Mouse (Mus musculus) right cerebral cortex, adult 18-20 months (tissue): Measurements from ENCODE around the gene Terf2ip.

Experiments used
- DNase-seq: peaks from one replicate; pipeline ENCODE4 v3.0.0; 2022; ENCODE audit warnings: mixed read lengths

Terf2ip gene

DNA sequence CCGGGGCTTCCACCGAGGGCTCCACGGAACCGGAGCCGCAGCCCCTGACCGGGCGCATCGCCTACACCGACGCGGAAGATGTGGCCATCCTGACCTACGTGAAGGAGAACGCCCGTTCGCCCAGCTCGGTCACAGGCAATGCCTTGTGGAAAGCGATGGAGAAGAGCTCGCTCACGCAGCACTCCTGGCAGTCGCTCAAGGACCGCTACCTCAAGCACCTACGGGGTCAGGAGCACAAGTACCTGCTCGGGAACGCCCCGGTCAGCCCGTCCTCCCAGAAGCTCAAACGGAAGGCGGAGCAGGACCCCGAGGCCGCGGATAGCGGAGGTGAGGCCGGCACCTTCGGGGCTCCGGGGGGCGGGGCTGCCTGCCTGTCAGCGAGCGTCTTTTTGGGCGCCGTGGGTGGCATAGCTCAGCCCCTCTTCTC, 631 bp downstream of the Terf2ip start:
- DNase-seq = peak; percentile 46

DNA sequence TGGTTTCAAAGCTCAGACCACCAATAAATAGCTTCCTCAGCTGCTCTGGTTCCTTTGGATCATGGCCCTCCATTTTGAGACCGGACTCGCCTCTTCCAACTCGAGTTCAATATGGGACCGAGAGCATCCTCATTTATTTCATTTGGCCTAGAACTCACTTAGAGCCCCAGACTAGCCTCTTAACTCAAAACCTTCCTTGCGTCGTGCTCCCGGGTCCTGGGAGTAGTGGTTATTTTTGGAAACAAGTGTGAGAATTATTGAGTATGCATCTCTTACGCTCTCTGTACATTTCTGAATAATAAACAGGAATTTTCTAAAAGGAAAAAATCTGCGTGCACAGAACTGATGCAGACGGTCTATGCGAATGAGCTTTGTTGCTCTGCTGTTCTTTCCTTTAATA, 3.7 kb downstream of the Terf2ip start, which contains the start of gene Gm6793:
Gene Gm6793 (minus strand): TSS at position 101 of the 400 bp plus-strand sequence.
- DNase-seq = no peak

DNA sequence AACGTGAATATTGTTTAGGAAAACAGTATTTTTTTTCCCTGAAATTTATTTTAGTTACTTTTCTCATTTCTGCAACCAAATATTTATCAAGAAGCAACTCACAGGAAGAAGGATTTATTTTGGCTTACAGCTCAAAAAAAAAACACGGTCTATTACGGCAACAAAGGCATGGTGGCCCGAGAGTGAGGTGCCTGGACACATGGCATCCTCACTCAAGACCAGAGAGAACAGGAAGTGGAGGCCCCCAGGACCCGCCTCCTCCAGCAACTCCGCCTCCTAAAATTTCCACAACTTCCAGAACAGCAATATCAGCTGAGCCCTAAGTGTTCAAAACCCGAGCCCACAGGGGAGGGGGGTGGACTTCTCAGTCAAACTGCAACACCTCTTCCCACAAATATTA, 18.3 kb downstream of the Terf2ip start:
- no peak for DNase-seq

DNA sequence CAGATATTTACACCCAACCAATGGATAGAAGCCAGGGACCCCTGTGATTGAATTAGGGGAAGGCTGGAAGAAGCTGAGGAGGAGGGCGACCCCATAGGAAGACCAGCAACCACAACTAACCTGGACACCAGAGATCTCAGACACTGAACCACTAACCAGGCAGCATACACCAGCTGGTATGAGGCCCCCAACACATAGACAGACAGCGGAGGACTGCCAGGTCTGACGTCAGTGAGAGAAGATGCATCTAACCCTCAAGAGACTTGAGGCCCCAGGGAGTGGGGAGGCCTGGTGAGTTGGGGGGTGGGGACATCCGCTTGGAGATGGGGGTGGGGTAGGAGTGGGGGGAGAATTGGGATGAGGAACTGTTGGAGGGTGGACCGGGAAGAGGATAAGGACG, 19.5 kb downstream of the Terf2ip start:
- no peak for DNase-seq

DNA sequence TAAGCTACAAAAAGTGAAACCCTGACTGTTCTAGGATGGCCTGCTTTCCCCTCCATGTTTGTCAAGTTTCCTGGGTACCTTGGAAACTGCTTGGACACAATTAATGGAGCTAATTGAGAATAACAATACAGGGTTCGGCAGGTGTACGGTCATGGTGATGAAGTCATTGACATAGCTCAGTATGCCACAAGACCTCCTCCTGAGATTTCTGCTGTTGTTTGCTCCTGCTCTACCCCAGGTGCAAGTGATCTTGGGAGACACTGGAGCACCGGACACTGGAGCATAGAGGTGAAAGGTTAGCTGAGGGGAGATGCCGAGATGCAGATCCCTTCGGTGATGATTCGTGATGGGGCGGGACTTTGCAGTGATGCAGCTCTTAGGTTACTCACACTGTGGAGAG, 21.9 kb downstream of the Terf2ip start:
- DNase-seq = no peak

DNA sequence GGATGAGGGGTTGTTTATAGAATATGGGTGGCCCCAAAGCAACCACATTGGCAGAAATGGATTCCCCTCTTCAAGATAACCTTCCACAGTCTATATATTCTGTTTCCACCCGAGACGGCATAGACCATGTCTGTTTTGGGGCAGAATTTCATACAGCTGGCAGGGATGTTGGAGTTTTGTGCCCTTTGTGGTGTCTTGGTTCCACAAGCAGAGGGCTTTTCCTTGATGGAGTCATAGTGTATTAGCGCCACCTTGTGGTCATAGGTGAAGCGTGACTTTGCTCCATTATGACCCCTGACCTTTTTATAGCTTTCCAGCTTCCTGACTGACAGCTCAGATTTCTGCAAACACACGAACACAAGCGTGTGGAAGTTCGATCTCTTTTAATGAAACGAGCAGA, 23.4 kb downstream of the Terf2ip start:
- DNase-seq = no peak

DNA sequence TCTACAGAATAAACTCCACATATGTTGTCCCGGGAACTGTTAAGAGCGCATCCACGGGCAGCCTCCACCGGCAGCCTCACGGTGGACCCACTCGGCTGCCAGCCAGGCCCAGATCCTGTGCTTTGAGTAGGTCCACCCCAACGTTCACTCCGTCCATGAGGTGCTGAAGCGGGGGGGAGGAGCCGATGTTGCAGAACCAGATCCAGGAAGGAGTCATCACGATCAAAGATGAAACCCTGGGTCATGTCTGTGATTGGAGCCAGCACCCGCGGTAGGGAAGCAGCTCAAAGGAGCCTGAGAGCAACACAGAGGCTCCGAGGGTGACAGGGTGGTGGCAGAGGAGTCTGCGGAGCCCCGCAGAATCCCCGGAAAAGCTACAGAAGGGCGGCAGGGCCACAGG, 26.3 kb downstream of the Terf2ip start:
- no peak for DNase-seq

DNA sequence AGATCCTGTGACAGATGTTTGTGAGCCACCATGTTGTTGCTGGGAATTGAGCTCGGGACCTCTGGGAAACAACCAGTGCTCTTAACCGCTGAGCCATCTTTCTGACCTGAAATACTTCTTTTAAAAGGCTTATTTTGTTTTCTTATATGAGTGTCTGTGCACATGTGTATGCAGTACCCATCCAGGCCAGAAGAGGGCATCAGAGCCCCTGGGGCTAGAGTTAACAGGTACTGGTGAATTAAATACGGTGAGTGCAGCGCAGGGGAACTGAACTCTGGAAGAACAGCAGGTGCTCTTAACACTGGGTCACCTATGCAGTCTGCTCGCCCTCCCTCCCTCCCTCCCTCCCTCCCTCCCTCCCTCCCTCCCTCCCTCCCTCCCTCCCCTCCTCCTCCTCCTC, 34.0 kb downstream of the Terf2ip start:
- DNase-seq = no peak

DNA sequence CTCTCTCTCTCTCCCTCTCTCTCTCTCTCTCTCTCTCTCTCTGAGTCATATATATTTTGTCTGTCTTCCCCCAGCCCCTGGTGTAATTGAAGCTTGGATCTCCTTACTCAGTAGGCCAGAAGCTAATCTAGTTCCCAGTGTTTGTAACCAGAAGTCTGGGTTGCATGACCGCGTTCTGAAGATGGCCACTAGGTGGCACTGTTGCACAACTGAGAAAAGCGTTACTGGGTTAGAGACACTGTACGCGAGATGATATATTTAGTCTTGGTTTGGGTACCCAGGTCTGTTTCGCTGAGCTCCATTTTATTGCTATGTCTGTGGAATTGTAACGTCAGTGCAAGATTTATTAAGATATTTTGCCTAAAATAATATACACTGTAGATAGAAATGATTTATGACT, 34.7 kb downstream of the Terf2ip start:
- peak; percentile 84 for DNase-seq

DNA sequence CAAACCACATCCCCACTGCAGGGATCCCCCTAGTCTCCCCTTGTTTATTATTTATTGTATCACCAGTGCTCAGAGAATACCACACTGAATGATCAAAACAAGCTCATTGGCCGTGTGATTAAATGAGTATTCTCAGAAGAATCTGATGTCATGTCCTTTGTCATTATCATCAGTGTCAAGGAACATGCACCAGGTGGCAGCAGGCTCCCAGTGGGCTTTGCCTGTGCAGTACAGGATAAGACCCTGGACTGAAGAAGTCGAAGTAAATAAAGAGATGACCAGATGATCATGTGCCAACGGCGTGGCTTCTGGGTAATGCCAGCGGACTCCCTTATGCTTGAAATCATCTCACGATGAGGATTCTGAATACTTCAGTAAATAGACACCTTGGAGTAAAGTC, 37.1 kb downstream of the Terf2ip start:
- no peak for DNase-seq

DNA sequence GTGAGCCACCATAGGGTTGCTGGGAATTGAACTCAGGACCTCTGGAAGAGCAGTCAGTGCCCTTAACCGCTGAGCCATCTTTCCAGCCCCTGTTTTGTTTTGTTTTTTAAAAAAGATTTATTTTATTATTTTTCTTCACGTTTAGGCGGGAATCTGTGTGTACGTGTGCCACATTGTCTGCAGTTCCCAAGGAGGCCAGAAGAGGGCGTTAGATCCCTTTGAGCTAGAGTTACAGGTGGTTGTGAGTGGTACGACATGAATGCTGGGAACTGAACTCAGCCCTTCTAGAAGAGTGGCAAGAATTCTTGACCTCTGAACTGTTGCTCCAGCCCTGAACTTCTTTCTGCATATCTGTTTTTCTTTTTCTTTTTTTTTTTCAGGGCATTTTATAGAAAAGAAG, 38.8 kb downstream of the Terf2ip start:
- no peak for DNase-seq

DNA sequence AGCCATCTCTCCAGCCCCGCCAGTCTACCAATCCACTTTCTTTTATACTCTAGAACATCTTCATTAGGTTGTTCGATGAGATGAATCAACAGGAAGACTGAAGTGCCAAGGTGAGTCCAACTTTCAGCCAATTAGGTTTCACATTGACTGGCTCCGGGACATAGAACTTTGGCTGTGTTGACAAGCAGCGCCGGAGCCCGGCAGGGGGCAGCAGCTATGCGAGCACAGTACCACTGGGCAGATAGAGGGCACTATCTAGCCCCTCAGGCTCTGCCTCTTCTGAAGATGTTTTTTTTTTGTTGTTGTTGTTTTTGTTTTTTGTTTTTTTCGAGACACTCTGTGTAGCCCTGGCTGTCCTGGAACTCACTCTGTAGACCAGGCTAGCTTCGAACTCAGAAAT, 40.3 kb downstream of the Terf2ip start:
- DNase-seq = no peak

DNA sequence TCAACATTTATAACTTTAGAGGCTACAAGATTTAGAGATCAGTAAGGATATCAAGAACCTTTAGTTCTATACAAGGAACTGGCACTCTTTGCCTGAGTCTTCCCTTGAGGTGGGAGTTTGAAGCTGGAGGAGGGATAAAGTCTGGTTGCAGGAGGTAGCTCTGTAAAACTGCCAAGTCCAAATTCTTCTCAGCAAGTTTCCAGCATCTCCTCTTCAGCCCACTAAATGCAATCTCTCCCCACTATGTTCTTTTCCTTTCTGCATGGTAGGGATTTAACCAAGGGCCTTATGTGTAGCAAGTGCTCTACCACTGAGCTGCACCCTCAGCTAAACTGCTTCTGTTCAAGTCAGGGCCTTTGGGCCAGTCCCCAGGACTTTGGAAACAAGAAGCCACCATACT, 43.3 kb downstream of the Terf2ip start:
- DNase-seq = no peak

DNA sequence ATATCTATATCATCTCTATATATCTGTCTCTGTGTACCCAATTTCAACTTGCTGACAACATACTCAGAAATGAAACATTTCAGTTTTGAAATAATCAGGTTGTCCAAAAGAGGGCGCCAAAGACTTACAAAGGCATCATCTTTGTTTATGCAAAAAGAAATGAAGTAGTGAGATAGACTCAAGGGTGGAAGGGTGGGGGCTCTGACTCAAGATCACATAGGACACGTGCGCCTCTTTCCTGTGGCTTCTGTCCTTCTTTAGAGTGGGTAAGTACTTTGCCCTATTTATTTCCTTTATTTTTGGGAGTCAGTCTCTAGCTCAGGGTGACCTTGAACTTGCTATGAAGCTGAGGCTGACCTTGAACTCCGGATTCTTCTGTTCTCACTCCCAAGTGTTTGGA, 50.2 kb downstream of the Terf2ip start:
- DNase-seq = peak; percentile 34
